Mouse (Mus musculus) hindlimb bud, embryonic 11.5 days (tissue): ENCODE data around the gene Dydc1.
"Not testable (repeated sequence)": the region's sequence is repeated elsewhere in the genome, so short reads cannot be mapped to it uniquely, and the experiment has no call there.

Experiments used
- DNase-seq: peaks from one replicate; pipeline ENCODE4 v3.0.0-alpha.2; 2012; ENCODE audit warnings: low read depth, low spot score; ENCODE audit errors: extremely low spot score

The Dydc1 gene

GRCm38 (mm10) chr14:41072229-41072943 lies at the start of gene Dydc1:
Gene Dydc1, plus strand, starts transcription at chr14:41072911.
- DNase-seq = no peak

GRCm38 (mm10) chr14:41025087-41025486 lies 47.6 kb upstream of the Dydc1 start:
- DNase-seq = no peak

- no peak for DNase-seq
Observed at GRCm38 (mm10) chr14:41025594-41026284, 47.0 kb upstream of the Dydc1 start.

DNA sequence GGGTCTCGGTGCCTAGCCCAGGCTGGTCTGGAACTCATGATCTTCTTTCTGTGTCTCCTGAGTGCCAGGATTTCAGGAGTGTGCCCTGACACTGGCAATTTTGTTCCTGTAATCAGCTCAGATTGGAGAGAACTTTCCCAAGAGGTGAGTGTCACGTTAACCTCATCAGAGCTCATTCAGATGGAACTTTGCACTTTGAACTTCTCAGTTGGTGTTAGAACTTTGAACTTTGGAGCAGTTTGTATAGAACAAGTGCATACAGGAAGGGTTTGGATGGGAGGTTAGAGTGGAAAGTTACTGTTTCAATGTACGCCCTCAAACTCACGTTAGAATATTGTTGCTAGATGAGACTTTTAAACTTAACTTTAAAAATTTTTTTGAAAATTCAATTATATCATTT lies 43.4 kb upstream of the Dydc1 start:
- no peak for DNase-seq

- DNase-seq = no peak
Observed at GRCm38 (mm10) chr14:41030989-41031513, 41.7 kb upstream of the Dydc1 start.

DNA sequence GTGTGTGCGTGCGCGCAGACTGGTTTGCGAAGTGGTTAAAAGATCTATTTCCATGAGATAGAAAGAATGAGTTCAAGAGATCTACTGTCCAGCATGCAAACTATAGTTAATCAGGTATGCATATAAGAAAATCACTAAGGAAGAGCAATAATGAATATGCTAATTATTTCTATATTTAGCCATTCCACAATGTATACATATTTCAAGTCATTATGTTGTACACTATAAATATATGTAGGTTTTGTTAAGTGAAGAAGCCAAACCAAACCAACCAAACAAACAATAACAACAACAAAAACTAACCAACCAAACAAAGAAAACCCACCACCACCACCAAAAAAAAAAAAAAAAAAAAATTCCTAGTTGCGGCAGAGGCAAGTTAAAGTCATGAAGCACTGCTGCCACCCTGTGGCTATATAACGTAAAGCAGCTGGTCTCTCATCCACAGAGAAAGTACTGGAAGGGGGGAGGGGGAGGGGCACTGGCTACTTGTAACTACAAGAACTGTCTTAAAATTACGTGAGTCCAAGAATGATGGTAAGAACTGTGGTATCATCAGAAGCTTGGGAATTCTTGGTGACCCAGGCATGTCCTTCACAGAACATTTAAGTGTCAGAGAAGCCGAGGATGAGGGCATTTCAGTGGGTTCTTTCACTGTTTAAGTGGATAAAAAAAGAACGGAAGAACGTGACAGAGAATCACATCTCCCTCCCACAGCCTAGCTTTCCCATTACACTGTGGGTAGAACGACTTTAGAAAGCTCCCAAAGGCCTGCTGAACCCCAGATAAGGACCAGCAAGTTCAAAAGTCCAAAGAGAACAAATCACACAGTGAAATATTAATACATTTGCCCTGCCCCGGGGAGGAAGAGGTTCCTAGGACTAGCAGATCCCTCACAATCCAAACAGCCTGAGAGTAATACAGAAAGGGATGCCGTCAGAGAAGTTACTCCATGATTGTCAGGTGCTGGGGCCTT lies 39.3 kb upstream of the Dydc1 start:
- DNase-seq = peak; percentile 71

GRCm38 (mm10) chr14:41035146-41035798 lies 37.4 kb upstream of the Dydc1 start:
- DNase-seq = peak; percentile 47

GRCm38 (mm10) chr14:41047402-41047801 lies 25.3 kb upstream of the Dydc1 start:
- no peak for DNase-seq

DNA sequence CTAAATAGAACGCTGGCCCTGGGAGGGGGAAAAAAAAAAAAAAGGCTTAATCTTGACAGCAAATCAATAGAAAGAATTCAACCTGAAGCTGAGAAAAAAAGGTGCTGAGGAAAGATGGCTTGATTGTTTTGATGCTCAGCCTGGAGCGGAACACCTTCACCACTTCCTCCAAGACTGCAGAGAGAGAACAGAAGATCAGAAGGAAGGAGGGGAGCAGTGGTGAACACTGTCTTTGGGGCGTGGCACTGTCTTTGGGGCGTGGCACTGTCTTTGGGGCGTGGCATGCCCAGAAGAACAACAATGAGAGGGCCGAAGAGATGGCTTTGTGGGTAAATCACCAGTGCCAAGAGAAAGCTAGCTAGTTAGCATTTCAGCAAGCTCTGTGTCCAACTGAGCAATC lies 22.2 kb upstream of the Dydc1 start:
- DNase-seq = no peak

- DNase-seq = no peak
Observed at GRCm38 (mm10) chr14:41052481-41052880, 20.2 kb upstream of the Dydc1 start.

GRCm38 (mm10) chr14:41053190-41053589 lies 19.5 kb upstream of the Dydc1 start:
- not testable (repeated sequence) for DNase-seq

DNA sequence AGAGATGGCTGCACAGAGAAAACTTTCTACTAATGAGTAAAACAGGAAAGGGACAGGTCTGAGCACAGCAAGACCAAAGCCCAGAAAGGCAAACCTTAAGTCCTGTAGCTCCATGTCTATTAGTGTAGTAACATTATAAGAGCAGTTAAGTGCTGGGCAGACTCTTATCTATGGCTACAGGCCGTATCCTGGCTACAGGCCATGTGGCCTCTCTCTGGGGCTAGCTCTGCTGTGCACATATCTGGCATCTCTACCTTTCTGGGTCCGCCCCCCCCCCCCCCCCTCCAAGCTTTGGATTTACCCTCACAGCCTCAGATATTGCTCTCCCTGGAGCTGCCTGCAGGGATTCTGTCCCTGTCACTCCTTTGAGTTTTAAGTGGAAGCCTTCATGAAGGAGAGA lies 7.5 kb upstream of the Dydc1 start:
- no peak for DNase-seq

DNA sequence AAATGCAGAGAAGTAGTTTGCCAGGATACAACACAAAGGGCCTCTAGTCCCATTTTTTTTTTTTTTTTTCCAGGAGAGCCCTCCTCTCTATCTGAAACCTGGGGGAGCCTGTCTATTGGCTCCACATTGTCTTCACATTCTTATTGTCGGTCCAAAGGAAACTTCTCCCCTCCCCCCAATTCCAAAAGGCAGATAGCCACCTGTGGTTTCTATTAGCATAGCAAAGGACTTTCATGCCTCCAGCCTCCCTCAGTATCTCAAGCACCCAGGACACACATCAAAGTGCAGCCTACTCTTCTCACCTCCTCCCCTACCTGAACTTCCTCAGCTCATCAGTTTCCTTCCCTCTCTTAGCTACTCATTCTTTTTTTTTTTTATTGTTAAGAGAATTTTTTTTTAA lies 6.3 kb upstream of the Dydc1 start:
- DNase-seq = no peak

DNA sequence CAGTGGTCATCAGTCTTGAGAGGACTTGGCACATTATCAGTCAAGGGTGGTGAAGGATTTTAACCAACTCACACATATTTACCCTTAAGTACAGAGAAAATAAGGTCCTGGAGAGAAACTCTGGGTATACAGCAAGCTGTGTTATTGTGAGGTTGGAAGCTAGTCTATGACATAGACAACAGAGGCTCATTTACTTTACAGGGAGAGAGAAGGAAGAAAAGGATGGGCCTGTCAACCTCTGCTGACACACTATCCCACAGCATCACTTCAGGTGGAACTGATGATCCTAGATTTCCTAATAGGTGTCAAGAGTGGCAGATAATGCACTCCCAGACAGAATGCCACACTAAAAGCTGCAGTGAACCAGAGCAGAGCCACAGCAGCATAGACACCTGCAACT lies 3.6 kb upstream of the Dydc1 start, which contains the start of gene Dydc2:
TSS of gene Dydc2 (minus strand) at position 101 of the 400 bp plus-strand sequence.
- no peak for DNase-seq

GRCm38 (mm10) chr14:41070343-41070742 lies 2.4 kb upstream of the Dydc1 start:
- DNase-seq = no peak

GRCm38 (mm10) chr14:41072944-41073275 lies 199 bp downstream of the Dydc1 start:
- no peak for DNase-seq

DNA sequence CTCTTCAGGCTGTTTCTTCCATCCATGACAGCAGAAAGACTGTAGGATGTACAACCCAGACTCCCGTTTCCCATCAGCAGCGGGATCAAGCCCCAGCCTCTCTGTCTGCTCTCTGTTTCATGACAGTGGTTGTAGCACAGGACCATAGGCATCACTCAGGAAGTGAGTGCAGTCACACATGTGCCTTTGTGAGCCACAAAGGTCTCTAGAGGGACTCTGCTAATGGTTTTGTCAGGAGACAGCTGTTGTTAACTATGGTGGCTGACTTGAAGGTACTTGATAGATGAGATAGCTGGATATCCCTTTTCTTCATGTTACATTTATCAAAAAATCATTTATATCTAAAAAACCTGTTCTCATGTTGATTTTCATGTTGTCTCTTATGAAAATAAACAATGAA lies 9.7 kb downstream of the Dydc1 start:
- no peak for DNase-seq

- no peak for DNase-seq
Observed at GRCm38 (mm10) chr14:41087509-41087908, 14.8 kb downstream of the Dydc1 start.

- no peak for DNase-seq
Observed at GRCm38 (mm10) chr14:41090777-41091176, 18.1 kb downstream of the Dydc1 start.

DNA sequence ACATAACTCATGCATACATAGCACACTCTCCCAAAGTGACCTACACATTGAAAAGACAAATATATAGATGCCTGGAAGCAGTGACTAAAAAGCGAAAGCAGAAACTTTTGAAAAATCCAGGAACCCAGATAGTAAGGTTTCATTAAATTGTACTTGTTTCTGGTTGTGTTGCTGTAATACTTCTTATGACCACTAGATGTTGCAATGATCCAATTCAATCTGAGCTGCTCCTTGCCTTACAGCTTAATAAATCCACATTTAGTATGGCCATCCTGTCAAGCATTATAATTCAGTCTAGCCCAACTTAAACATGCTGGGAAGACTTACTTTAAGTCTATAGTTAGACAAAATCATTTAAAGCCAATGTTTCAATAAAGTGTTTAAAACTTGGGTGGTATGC lies 21.4 kb downstream of the Dydc1 start:
- no peak for DNase-seq
